Mouse (Mus musculus): ENCODE measurements around the gene Iqck. TPM values are rescaled to one million over a fixed set of nuclear protein-coding genes. Genes with fewer than 3 reads are reported as not detected.

Gene Iqck
- polyA plus RNA-seq, 1 experiment from 2014 or later, result 3.4 TPM

DNA sequence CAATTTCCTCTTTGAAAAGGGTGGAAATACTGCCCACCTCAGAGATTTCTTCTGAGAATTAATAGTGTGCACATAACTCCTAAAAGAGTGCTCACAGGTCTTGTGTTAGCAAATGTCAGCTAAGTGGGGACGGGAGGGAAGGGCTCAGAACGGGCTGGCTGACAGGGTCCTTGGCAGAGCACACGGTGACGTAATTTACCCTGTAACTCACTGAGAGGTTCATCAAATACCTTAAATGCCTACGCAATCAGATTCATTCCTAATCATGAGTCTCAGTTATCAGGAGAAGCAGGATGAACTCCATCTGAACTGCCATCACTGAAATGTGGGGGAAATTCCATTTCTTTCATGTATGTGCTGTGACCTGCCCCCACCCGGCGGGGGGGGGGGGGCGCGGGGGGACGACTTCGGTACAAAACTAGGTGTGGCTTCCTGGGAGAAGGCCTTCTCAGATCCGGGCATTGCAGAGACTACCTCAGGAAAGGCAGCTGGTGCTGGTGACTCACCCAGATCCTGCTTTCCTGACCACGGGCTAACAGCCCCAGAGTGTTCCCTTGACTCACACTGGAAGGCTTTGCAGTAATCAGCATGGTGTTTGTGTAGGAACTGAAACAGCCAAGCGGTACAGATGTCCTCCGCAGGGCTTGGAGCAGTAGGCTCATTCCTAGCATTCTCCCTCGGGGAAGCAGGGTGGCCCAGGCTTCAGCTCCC is 74.2 kb downstream of the Iqck start:
- no peak overlapping the region for H3K9ac ChIP-seq (ENCODE audit: low read length)
- WGBS, result 46% methylated on average over 16 of the region's 16 CpGs
- no peaks in the 10 kb centered on the region for H3K4me1 ChIP-seq (ENCODE audit: control insufficient read depth, insufficient read depth, low read length)
- H3K27me3 ChIP-seq (replicated peaks; ENCODE audit: control insufficient read depth, insufficient read depth, low read length), result no peaks in the 10 kb centered on the region
- DNase-seq (ENCODE audit: low spot score), result no peak
- ATAC-seq, result no peak
- no peak overlapping the region for H3K27ac ChIP-seq (ENCODE audit: low read depth, low read length)
- H3K36me3 ChIP-seq (ENCODE audit: control insufficient read depth, insufficient read depth, low read length), result no peaks in the 10 kb centered on the region
- H3K9me3 ChIP-seq (replicated peaks; ENCODE audit: control insufficient read depth, low read length), result no peaks in the 10 kb centered on the region
- H3K4me2 ChIP-seq (ENCODE audit: low read length), result no peak overlapping the region
- no peak overlapping the region for H3K4me3 ChIP-seq (ENCODE audit: low read depth, low read length)

DNA sequence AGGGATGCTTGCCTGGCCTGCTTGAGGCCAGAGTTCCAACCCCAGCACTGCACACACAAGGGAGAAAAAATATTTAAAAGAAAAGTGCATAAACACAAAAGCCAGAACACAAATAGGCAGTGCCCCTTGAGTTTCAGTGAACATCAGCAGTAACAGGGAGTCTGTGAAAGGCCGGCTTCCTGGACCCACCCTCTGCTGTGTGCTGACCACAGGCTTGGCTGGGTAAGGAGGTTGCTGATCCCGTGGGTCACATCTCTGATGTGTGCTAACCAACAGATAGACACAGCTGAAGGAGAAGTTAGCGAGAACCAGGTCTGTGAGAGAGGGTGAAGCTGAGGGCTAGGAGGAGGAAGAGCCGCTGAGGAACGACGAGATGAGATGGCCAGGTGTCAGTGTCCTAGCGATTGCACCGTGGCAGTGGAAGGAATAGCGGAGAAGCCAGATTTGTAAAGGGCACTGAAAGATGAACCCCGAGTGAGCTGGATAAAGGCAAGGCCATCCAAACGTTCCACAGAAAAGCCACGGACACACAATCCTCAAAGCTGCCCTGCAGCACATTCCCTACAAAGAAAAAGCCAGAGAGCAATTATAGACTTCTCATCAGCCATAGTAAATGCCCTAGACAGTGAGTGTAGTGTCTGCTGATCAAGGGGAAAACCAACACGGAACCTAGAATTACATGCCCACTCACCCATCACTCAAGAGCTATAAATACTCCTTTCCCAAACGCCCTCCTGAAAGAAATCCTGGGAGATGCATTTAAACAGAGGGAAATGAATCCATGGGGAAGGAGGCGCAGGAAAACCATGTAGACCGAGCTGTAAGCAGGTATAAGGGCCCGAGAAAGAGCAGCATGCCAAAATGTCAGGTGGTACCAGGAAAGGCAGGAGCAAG is 76.2 kb downstream of the Iqck start:
- DNase-seq (ENCODE audit: low spot score), result no peak
- H3K27me3 ChIP-seq (replicated peaks; ENCODE audit: control insufficient read depth, insufficient read depth, low read length), result no peaks in the 10 kb centered on the region
- no peak overlapping the region for H3K9ac ChIP-seq (ENCODE audit: low read length)
- no peaks in the 10 kb centered on the region for H3K9me3 ChIP-seq (replicated peaks; ENCODE audit: control insufficient read depth, low read length)
- no peak overlapping the region for H3K27ac ChIP-seq (ENCODE audit: low read depth, low read length)
- H3K4me3 ChIP-seq (ENCODE audit: low read depth, low read length), result no peak overlapping the region
- no peak overlapping the region for H3K4me2 ChIP-seq (ENCODE audit: low read length)
- no peak for ATAC-seq
- WGBS, result 79% methylated on average over 17 of the region's 17 CpGs
- H3K36me3 ChIP-seq (ENCODE audit: control insufficient read depth, insufficient read depth, low read length), result no peaks in the 10 kb centered on the region
- peaks cover 2% of the 10 kb centered on the region; the same call in 1 of the 2 replicates for H3K4me1 ChIP-seq (ENCODE audit: control insufficient read depth, insufficient read depth, low read length)

DNA sequence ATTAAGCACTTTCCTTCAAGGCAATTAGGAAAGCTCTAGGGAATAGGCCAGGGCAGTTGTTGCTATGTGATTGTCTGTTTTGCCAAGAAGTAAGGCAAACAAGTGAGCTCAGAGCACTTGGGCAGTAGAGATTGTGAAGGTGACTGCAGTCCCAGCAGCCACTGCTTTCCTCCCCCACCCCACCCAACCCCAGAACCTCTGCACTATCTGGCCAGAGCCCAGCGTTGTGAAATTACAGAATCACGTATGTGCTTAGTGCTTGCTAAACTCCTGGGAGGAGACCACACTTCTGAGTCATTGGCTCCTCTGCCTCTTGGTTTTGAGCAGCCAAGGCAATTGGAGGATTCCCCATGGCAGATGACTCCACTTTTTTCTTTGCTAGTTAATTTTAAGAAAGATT is 79.8 kb downstream of the Iqck start:
- Histone ChIP-seq H3K36me3 (ENCODE audit: control insufficient read depth, insufficient read depth, low read length) (no peaks in the 10 kb centered on the region), H3K27ac (ENCODE audit: low read depth, low read length) (no peak overlapping the region), H3K27me3 (replicated peaks; ENCODE audit: control insufficient read depth, insufficient read depth, low read length) (no peaks in the 10 kb centered on the region), H3K9me3 (replicated peaks; ENCODE audit: control insufficient read depth, low read length) (no peaks in the 10 kb centered on the region), H3K9ac (ENCODE audit: low read length) (no peak overlapping the region), H3K4me1 (ENCODE audit: control insufficient read depth, insufficient read depth, low read length) (peaks cover 4% of the 10 kb centered on the region; the same call in 1 of the 2 replicates), H3K4me2 (ENCODE audit: low read length) (no peak overlapping the region), H3K4me3 (ENCODE audit: low read depth, low read length) (no peak overlapping the region)
- WGBS, result 81% methylated on average over 2 of the region's 2 CpGs
- ATAC-seq (no peak), DNase-seq (ENCODE audit: low spot score) (no peak)

DNA sequence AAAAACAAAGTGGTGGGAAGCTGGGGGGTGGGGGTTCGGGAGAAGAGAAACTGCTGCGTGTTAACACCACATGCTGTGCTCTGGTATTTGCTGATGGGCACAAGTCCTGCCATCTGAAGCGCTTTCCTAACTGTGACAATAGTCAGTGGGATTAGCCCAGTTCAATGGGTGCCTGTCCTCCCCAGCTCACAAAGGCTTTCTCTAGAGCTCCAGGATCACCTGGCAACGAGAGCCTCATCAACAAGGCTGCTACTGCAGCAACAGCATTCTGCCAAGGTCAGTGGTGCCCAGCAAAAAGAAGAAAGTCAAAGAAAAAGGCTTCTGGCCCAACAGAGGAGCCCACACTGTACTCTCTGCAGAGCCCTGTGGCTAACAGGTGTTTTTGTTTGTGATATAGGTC is 81.3 kb downstream of the Iqck start:
- H3K4me3 ChIP-seq (ENCODE audit: low read depth, low read length), result no peak overlapping the region
- H3K9ac ChIP-seq (ENCODE audit: low read length), result no peak overlapping the region
- peaks cover 4% of the 10 kb centered on the region; the same call in 1 of the 2 replicates for H3K4me1 ChIP-seq (ENCODE audit: control insufficient read depth, insufficient read depth, low read length)
- H3K36me3 ChIP-seq (ENCODE audit: control insufficient read depth, insufficient read depth, low read length), result no peaks in the 10 kb centered on the region
- H3K27me3 ChIP-seq (replicated peaks; ENCODE audit: control insufficient read depth, insufficient read depth, low read length), result no peaks in the 10 kb centered on the region
- no peak overlapping the region for H3K27ac ChIP-seq (ENCODE audit: low read depth, low read length)
- DNase-seq (ENCODE audit: low spot score), result no peak
- no peak overlapping the region for H3K4me2 ChIP-seq (ENCODE audit: low read length)
- no peaks in the 10 kb centered on the region for H3K9me3 ChIP-seq (replicated peaks; ENCODE audit: control insufficient read depth, low read length)
- no peak for ATAC-seq
- 3% methylated on average over 4 of the region's 4 CpGs for WGBS

DNA sequence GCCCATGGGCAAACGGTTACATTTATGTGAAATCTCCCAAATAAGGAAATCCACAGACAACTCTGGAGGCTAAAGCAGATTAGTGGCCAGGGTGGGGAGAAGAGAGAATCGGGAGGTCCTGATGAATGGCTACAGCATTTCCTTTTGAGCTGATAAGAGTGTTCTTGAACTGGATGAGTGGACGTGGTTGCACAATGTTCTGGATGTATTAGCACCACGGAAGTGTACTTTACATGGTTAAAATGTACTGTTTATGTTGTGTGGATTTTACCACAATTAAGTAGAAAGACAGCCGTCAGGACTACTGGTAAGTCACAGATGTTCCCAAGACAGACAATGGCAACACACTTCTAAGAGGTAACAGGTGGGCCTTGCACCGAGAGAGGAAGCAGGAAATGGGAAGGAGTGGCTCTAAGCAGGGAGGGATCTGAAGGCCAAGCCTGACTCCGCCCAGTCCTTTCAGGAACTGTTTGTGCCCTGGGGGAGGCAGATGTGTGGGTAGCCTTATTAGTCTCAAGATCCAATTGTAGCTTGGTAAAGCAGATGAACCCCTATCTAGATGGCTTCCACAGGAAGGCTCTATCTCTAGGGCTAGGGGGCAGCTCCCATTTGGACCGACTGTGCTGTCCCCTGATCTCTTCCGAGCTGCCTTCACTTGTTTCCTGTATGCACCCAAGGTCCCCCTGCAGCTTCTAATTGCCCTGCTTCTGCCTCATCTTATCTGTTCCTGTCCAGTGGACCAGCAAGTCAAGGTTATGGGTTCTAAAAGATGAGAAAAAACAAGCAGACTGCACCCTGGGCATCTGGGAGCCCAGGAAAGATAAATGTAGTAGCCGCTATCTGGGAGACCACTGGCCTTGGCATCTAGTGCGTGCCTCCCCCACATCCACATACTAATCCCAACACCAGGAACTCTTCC is 82.2 kb downstream of the Iqck start:
- Histone ChIP-seq H3K4me2 (ENCODE audit: low read length) (no peak overlapping the region), H3K27ac (ENCODE audit: low read depth, low read length) (no peak overlapping the region), H3K4me3 (ENCODE audit: low read depth, low read length) (no peak overlapping the region), H3K36me3 (ENCODE audit: control insufficient read depth, insufficient read depth, low read length) (no peaks in the 10 kb centered on the region), H3K4me1 (ENCODE audit: control insufficient read depth, insufficient read depth, low read length) (peaks cover 4% of the 10 kb centered on the region; the same call in 1 of the 2 replicates), H3K9ac (ENCODE audit: low read length) (no peak overlapping the region), H3K9me3 (replicated peaks; ENCODE audit: control insufficient read depth, low read length) (no peaks in the 10 kb centered on the region), H3K27me3 (replicated peaks; ENCODE audit: control insufficient read depth, insufficient read depth, low read length) (no peaks in the 10 kb centered on the region)
- 74% methylated on average over 11 of the region's 11 CpGs for WGBS
- ATAC-seq, result no peak
- no peak for DNase-seq (ENCODE audit: low spot score)

DNA sequence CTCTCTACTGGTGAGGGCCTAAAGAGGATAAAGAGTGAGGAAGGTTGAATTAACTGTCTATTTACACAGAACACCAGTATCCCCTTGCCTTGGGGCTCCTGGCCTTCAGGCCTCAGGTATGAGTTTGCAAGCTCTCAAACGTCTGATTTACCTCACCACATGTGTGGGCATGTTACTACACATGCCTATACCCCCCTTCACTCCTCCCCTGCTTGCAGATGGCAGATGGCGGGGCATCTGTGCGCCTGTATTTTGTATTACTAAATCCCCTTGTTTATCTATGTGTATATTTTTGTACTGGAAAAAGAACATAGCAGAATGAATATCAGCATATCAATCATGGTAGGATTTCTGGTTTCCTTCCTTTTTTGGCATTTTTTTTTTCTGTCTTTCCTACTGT is 86.7 kb downstream of the Iqck start:
- H3K9ac ChIP-seq (ENCODE audit: low read length), result no peak overlapping the region
- DNase-seq (ENCODE audit: low spot score), result no peak
- ATAC-seq, result no peak
- 62% methylated on average over 3 of the region's 3 CpGs for WGBS
- H3K27ac ChIP-seq (ENCODE audit: low read depth, low read length), result no peak overlapping the region
- no peaks in the 10 kb centered on the region for H3K9me3 ChIP-seq (replicated peaks; ENCODE audit: control insufficient read depth, low read length)
- no peak overlapping the region for H3K4me2 ChIP-seq (ENCODE audit: low read length)
- no peaks in the 10 kb centered on the region for H3K36me3 ChIP-seq (ENCODE audit: control insufficient read depth, insufficient read depth, low read length)
- no peaks in the 10 kb centered on the region for H3K4me1 ChIP-seq (ENCODE audit: control insufficient read depth, insufficient read depth, low read length)
- no peak overlapping the region for H3K4me3 ChIP-seq (ENCODE audit: low read depth, low read length)
- no peaks in the 10 kb centered on the region for H3K27me3 ChIP-seq (replicated peaks; ENCODE audit: control insufficient read depth, insufficient read depth, low read length)

DNA sequence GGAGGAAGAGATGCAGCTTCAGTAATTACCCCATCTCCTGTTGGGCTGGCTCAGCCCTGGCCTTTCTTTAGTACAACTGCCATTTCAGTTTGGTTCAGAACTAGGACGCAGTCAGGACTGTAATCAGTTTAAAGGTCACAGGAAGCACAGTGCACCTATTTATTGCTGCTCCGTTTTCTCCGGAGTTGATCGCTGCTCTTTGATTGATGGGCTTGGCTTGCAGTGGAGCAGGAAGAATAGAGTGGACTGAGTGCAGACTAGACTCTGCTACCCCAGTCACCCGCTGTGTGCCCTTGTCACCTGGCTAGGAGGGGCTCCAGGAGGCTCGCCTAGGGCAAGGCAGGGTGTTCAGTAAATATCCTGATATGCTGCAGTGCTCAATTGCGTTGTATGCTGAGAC is 87.6 kb downstream of the Iqck start:
- Histone ChIP-seq H3K27me3 (replicated peaks; ENCODE audit: control insufficient read depth, insufficient read depth, low read length) (no peaks in the 10 kb centered on the region), H3K4me2 (ENCODE audit: low read length) (no peak overlapping the region), H3K9me3 (replicated peaks; ENCODE audit: control insufficient read depth, low read length) (no peaks in the 10 kb centered on the region), H3K4me1 (ENCODE audit: control insufficient read depth, insufficient read depth, low read length) (no peaks in the 10 kb centered on the region), H3K9ac (ENCODE audit: low read length) (no peak overlapping the region), H3K27ac (ENCODE audit: low read depth, low read length) (no peak overlapping the region), H3K4me3 (ENCODE audit: low read depth, low read length) (no peak overlapping the region), H3K36me3 (ENCODE audit: control insufficient read depth, insufficient read depth, low read length) (no peaks in the 10 kb centered on the region)
- ATAC-seq (no peak), DNase-seq (ENCODE audit: low spot score) (no peak)
- WGBS, result 62% methylated on average over 7 of the region's 7 CpGs

- 26% methylated on average over 2 of the region's 2 CpGs for WGBS
- no peaks in the 10 kb centered on the region for H3K4me1 ChIP-seq (ENCODE audit: control insufficient read depth, insufficient read depth, low read length)
- no peak overlapping the region for H3K4me2 ChIP-seq (ENCODE audit: low read length)
- H3K27me3 ChIP-seq (replicated peaks; ENCODE audit: control insufficient read depth, insufficient read depth, low read length), result no peaks in the 10 kb centered on the region
- DNase-seq (ENCODE audit: low spot score) (no peak), ATAC-seq (no peak)
- no peak overlapping the region for H3K27ac ChIP-seq (ENCODE audit: low read depth, low read length)
- no peak overlapping the region for H3K9ac ChIP-seq (ENCODE audit: low read length)
- no peaks in the 10 kb centered on the region for H3K36me3 ChIP-seq (ENCODE audit: control insufficient read depth, insufficient read depth, low read length)
- H3K9me3 ChIP-seq (replicated peaks; ENCODE audit: control insufficient read depth, low read length), result no peaks in the 10 kb centered on the region
- no peak overlapping the region for H3K4me3 ChIP-seq (ENCODE audit: low read depth, low read length)
Measured at GRCm38 (mm10) chr7:118944884-118945283, 89.3 kb downstream of the Iqck start.

Data from forebrain, embryonic 14.5 days (tissue).